Mouse (Mus musculus): ENCODE results near the gene Cxcr2. TPM values are rescaled to one million over a fixed set of nuclear protein-coding genes. Genes with fewer than 3 reads are reported as not detected.

Cxcr2 gene
- polyA plus RNA-seq (2016; fragmentation: Nextera tagmentation; extraction: Ambion mirVana) = 0.05 and 0.22 TPM in 2 replicates

DNA sequence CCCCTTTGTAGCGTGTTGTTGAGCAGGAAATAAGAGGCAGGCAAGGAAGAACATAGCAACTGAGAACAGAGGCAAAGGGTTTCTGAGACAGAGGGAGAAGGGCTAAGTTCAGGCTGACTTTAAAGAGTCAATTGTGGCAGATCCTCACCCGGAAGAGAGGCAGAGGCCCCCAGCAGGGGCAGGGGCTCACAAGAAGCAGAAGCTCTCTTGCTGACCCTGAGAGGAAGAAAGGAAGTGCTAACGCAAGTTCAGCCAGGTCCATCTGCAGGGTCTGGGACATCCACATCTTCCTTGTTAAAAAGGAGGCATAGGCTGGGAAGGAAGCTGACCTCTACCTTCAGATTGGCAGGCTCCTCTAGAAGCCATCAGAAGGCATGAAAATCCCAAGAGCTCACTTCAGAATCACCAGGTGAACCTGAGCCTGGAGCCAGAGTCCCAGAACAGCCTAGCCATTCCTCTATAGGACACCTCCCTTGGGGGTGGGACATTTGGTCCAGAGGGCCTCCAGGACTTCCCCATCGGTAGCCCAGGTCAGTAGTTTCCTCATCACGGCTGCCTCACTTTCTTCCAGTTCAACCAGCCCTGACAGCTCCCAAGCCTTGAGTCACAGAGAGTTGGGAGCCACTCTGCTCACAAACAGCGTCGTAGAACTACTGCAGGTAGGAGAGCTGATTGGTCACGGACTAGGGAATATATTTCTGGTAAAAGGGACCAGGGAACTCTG, at the start of gene Cxcr2:
TSS of gene Cxcr2 (plus strand) at position 529 of the 724 bp plus-strand sequence.
- H3K4me3 ChIP-seq = no peak within 1 kb of the TSS
- H3K27ac ChIP-seq (replicated peaks) = no peak within 1 kb of the TSS
- no peaks in the 10 kb centered on the region for H3K36me3 ChIP-seq (replicated peaks)
- 74% methylated on average over 8 of the region's 8 CpGs for WGBS
- peaks cover 20% of the 10 kb centered on the region for H3K4me1 ChIP-seq
- no peak for DNase-seq (ENCODE audit: low spot score)
- no peaks in the 10 kb centered on the region for H3K27me3 ChIP-seq (replicated peaks; ENCODE audit: low read depth, poor library complexity, severe bottlenecking)
- no peaks in the 10 kb centered on the region for H3K9me3 ChIP-seq

DNA sequence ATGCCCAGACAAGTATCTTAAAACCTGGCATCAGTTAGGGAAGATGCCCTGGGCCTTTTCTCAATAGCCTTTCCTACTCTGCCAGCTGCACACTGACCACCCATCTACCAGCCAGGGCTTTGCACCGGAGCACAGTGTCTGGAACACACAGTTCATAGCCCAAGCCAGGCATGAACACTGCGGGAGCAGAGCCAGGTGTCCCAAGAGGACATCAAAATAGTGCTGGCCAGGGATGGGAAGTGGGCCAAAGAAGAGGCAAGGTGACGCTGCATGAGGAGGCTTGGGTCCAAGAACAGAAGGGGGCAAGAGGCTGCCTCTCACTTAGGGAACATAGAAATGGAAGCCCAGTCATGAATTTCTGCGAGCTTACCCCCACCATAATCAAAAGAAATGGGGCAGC, 48.1 kb upstream of the Cxcr2 start:
- Histone ChIP-seq H3K9me3 (no peaks in the 10 kb centered on the region), H3K4me3 (no peak overlapping the region), H3K27me3 (replicated peaks; ENCODE audit: low read depth, poor library complexity, severe bottlenecking) (peaks cover 43% of the 10 kb centered on the region), H3K27ac (replicated peaks) (no peak overlapping the region), H3K36me3 (replicated peaks) (no peaks in the 10 kb centered on the region), H3K4me1 (peaks cover 74% of the 10 kb centered on the region)
- DNase-seq (ENCODE audit: low spot score) = no peak
- WGBS = 91% methylated on average over 4 of the region's 4 CpGs

DNA sequence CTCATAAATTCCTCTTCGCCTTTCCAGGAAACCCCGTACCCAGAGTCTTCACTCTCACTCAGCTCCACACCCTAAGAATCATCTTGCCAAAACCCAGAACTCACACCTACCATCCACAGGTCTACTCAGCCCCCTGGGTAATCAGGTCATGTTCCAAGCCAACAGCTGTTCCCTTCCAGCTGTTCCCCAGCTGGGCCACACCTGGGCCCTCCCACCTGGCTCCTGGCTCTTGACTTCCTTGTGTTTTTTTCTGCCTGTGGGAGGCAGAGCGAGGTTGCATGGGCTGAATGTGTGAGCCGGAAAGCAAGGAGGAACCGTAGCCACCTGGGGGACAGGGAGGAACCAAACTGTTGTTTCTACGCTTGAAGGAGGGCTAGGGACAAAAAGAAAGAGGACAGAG, 47.6 kb upstream of the Cxcr2 start:
- WGBS = 69% methylated on average over 6 of the region's 6 CpGs
- no peaks in the 10 kb centered on the region for H3K9me3 ChIP-seq
- no peak for DNase-seq (ENCODE audit: low spot score)
- no peak overlapping the region for H3K4me3 ChIP-seq
- H3K36me3 ChIP-seq (replicated peaks) = no peaks in the 10 kb centered on the region
- peak overlapping the region; percentile 53 for H3K27ac ChIP-seq (replicated peaks)
- H3K27me3 ChIP-seq (replicated peaks; ENCODE audit: low read depth, poor library complexity, severe bottlenecking) = peaks cover 41% of the 10 kb centered on the region
- H3K4me1 ChIP-seq = peaks cover 76% of the 10 kb centered on the region

DNA sequence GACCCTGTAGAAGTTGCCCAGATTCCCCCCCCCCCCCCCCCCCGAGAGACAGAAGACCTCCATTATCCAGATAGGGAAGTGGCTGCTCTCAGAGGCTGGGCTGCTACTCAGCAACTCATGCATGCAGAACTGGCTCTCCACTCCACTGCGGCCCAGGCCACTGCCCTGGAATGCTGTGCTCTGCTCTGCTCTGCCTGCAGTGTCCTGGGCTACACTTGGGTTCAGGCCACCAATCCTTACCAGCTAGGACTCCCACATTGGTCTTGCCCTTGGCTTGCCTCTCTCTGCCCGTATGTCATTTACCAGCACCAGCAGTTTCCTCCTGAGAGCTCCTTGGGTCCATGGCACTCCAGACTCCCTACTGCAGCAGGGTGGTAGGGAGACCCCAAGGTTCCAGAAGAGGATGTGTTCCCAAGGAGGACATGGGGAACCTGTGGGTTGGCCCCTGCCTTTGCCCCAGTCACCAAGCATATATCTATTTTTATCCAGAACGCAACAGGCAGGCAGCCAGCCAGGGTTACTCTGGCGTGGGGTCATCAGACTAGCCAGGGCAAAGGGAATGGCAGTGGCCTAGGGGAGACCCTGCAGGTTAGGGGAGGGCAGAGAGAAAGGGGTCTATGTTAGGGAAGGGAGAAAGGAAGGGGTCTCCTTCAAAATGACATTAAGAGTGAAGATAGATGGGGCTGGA, 45.7 kb upstream of the Cxcr2 start:
- 0 out of 2 replicates have a peak overlapping the region, but pooled peaks have one; percentile 69 for H3K27ac ChIP-seq (replicated peaks)
- H3K4me1 ChIP-seq = peaks cover 79% of the 10 kb centered on the region
- no peaks in the 10 kb centered on the region for H3K9me3 ChIP-seq
- no peak overlapping the region for H3K4me3 ChIP-seq
- 72% methylated on average over 5 of the region's 5 CpGs for WGBS
- H3K27me3 ChIP-seq (replicated peaks; ENCODE audit: low read depth, poor library complexity, severe bottlenecking) = peaks cover 38% of the 10 kb centered on the region; the same call in 1 of the 2 replicates
- no peaks in the 10 kb centered on the region for H3K36me3 ChIP-seq (replicated peaks)
- DNase-seq (ENCODE audit: low spot score) = no peak

DNA sequence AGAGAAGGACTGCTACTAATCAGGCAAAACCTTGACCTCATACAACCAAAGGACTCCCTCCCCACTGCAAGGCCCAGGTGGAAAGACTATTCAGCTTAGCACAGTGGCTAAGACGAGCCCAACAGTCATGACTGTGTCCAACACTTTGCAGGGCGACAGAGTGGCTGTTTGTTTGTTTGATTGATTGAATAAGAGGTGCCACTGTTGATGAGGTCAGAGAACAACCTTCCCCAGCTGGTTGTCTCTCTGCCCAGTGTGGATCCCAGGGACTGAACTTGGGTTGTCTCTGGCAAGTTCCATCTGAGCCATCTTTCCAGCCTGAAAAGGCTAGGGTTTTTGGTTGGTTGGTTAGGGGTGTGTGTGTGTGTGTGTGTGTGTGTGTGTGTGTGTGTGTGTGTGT, 44.1 kb upstream of the Cxcr2 start:
- DNase-seq (ENCODE audit: low spot score) = no peak
- H3K36me3 ChIP-seq (replicated peaks) = no peaks in the 10 kb centered on the region
- H3K9me3 ChIP-seq = no peaks in the 10 kb centered on the region
- peak overlapping the region; percentile 62; the same call in 1 of the 2 replicates for H3K27ac ChIP-seq (replicated peaks)
- H3K4me1 ChIP-seq = peaks cover 68% of the 10 kb centered on the region
- 54% methylated on average over 2 of the region's 2 CpGs for WGBS
- H3K4me3 ChIP-seq = no peak overlapping the region
- peaks cover 38% of the 10 kb centered on the region; the same call in 1 of the 2 replicates for H3K27me3 ChIP-seq (replicated peaks; ENCODE audit: low read depth, poor library complexity, severe bottlenecking)

DNA sequence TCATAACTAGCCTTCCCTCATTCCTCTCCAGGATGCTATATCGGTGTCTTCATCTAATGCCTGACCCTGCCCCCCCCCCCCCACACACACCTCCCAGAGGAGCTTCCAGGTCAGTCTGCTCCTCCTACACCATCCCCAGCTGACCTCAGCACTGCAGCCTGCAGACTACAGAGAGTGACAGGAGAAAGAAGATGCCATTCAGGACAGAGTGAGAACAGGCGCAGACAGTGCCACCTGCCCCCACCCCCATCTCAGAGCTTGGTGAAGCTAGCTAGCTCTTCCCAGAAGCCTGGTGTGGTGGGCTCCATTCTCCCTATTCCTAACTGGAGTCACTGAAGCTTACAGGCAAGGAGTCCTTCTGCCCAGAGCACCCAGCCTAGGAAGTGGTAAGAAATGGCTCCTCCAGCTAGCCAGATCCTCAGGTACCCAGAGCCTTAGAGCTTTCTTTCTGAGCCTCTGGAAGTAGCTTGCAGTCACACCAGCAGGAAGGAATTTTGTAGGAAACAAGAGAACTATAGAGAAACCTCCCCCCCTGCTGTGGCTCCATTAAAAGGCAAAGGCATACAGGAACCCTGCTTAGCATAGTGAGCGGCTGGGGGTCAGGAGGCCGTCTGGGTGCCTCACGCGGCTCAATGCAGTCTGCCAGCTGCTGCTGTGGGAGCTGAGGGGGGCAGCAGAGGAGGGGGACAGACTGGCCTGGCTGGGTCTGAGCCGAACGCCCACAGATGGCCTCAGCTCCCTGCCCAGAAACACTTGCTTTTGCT, 42.7 kb upstream of the Cxcr2 start:
- Histone ChIP-seq H3K4me3 (peak overlapping the region; percentile 37), H3K27me3 (replicated peaks; ENCODE audit: low read depth, poor library complexity, severe bottlenecking) (peaks cover 43% of the 10 kb centered on the region; the same call in 1 of the 2 replicates), H3K4me1 (peaks cover 62% of the 10 kb centered on the region), H3K9me3 (no peaks in the 10 kb centered on the region), H3K27ac (replicated peaks) (peak overlapping the region; percentile 79), H3K36me3 (replicated peaks) (no peaks in the 10 kb centered on the region)
- peak; percentile 77 for DNase-seq (ENCODE audit: low spot score)
- 6% methylated on average over 8 of the region's 8 CpGs for WGBS

DNA sequence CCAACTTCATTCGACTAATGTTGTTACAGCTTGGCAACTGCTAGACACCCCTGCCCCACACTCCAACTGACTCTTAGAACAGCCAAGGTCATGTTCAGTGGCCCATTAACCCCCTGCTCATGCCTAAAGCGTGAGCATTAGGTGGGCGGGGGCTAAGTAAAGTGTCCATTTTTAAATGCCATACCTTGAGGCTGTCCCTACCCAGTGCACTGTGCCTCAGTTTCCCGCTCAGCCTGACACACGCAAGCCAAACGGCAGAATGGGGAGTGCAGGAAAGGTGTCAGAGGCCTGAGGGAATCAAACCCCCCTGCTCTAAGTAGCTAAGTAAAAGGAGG, 42.1 kb upstream of the Cxcr2 start:
- no peak for DNase-seq (ENCODE audit: low spot score)
- Histone ChIP-seq H3K27me3 (replicated peaks; ENCODE audit: low read depth, poor library complexity, severe bottlenecking) (peaks cover 43% of the 10 kb centered on the region; the same call in 1 of the 2 replicates), H3K4me1 (peaks cover 57% of the 10 kb centered on the region), H3K4me3 (peak overlapping the region; percentile 37), H3K27ac (replicated peaks) (peak overlapping the region; percentile 79), H3K9me3 (no peaks in the 10 kb centered on the region), H3K36me3 (replicated peaks) (no peaks in the 10 kb centered on the region)
- 17% methylated on average over 6 of the region's 6 CpGs for WGBS

DNA sequence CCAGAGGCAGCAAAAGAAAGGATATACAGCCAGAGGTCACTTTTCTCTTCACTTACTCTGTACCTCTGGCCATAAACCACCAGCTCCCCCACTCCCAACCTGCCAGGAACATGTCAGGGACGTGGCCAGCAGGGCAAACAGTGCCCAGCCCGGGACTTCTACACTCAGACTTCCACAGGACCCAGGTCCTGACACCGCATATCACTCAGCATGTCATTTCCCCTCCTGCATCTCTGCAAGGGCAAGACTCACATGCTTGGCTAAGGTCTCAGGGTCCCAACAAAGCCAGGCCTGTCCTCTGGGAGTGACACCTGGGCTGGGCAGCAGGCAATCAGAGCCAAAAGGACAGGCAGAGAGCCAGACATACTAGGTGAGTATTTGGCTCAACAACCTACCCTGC, 40.7 kb upstream of the Cxcr2 start:
- no peak overlapping the region for H3K4me3 ChIP-seq
- DNase-seq (ENCODE audit: low spot score) = no peak
- H3K36me3 ChIP-seq (replicated peaks) = no peaks in the 10 kb centered on the region
- H3K9me3 ChIP-seq = no peaks in the 10 kb centered on the region
- WGBS = 50% methylated on average over 3 of the region's 3 CpGs
- H3K27ac ChIP-seq (replicated peaks) = peak overlapping the region; percentile 60
- peaks cover 51% of the 10 kb centered on the region for H3K4me1 ChIP-seq
- H3K27me3 ChIP-seq (replicated peaks; ENCODE audit: low read depth, poor library complexity, severe bottlenecking) = peaks cover 44% of the 10 kb centered on the region; the same call in 1 of the 2 replicates

DNA sequence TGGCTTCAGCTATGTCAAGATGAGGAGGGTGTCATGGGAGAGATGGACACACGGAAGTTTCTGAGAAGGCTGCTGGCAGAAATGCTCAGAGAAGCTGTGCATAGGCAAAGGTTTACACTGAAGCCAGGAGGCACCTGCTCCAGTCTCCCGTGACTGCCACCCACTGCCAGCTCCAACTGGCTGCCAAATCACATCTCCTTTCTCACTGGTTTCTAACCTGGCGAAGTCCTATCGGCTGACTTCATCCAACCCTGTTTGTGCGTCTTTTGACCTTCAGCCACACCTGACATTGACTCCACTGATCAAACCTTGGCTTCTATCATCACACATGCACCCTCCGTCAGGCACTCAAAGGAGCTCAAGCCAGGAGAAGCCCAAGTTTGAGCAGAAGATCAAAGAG, 35.9 kb upstream of the Cxcr2 start:
- Histone ChIP-seq H3K4me1 (peaks cover 21% of the 10 kb centered on the region), H3K36me3 (replicated peaks) (no peaks in the 10 kb centered on the region), H3K9me3 (no peaks in the 10 kb centered on the region), H3K27me3 (replicated peaks; ENCODE audit: low read depth, poor library complexity, severe bottlenecking) (peaks cover 46% of the 10 kb centered on the region), H3K4me3 (no peak overlapping the region), H3K27ac (replicated peaks) (no peak overlapping the region)
- 86% methylated on average over 6 of the region's 6 CpGs for WGBS
- DNase-seq (ENCODE audit: low spot score) = no peak

DNA sequence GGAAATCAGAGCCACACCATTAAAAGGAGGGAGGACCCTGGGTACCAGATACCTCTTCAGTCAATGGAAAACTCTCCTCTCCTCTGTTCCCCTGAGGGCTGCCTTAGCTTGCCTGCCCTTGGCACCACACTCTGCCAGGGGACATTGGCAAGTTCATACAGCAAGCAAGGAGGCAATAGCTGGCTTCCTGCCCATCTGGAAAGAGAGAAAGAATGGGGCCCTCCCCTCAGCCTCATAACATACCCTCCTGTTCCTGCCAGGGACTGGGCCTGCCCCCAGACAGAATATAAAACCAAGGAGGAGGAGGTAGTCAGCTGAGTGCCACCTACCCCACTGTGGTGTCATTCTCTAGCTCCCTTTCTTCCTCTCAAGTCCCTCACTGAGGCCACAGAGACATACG, 34.7 kb upstream of the Cxcr2 start:
- peaks cover 24% of the 10 kb centered on the region for H3K4me1 ChIP-seq
- 93% methylated on average over 1 of the region's 1 CpGs for WGBS
- no peak for DNase-seq (ENCODE audit: low spot score)
- H3K27ac ChIP-seq (replicated peaks) = no peak overlapping the region
- H3K4me3 ChIP-seq = no peak overlapping the region
- no peaks in the 10 kb centered on the region for H3K9me3 ChIP-seq
- no peaks in the 10 kb centered on the region for H3K36me3 ChIP-seq (replicated peaks)
- peaks cover 58% of the 10 kb centered on the region for H3K27me3 ChIP-seq (replicated peaks; ENCODE audit: low read depth, poor library complexity, severe bottlenecking)

DNA sequence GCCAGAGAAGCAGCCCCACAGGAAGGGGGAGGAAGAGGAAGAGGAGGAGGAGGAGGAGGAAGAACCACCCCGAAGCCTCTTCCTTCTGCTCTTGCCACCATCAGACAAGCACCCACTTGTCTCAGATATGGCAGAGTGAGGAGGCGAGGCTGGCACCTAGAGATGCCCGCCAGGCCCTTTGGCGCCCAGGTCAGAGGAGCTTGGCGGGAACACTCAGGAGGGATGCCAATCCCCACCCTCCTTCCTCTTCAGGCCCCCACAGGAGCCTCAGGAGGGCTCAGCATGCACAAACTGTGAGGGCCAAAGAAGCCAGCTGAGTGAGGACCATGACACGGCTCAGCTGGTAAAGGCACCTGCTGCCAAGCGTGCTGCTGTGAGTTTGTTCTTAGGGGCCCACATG, 32.7 kb upstream of the Cxcr2 start:
- no peak for DNase-seq (ENCODE audit: low spot score)
- no peaks in the 10 kb centered on the region for H3K9me3 ChIP-seq
- WGBS = 90% methylated on average over 7 of the region's 7 CpGs
- H3K27me3 ChIP-seq (replicated peaks; ENCODE audit: low read depth, poor library complexity, severe bottlenecking) = peaks cover 73% of the 10 kb centered on the region
- no peaks in the 10 kb centered on the region for H3K36me3 ChIP-seq (replicated peaks)
- no peak overlapping the region for H3K27ac ChIP-seq (replicated peaks)
- H3K4me3 ChIP-seq = no peak overlapping the region
- H3K4me1 ChIP-seq = peaks cover 38% of the 10 kb centered on the region

DNA sequence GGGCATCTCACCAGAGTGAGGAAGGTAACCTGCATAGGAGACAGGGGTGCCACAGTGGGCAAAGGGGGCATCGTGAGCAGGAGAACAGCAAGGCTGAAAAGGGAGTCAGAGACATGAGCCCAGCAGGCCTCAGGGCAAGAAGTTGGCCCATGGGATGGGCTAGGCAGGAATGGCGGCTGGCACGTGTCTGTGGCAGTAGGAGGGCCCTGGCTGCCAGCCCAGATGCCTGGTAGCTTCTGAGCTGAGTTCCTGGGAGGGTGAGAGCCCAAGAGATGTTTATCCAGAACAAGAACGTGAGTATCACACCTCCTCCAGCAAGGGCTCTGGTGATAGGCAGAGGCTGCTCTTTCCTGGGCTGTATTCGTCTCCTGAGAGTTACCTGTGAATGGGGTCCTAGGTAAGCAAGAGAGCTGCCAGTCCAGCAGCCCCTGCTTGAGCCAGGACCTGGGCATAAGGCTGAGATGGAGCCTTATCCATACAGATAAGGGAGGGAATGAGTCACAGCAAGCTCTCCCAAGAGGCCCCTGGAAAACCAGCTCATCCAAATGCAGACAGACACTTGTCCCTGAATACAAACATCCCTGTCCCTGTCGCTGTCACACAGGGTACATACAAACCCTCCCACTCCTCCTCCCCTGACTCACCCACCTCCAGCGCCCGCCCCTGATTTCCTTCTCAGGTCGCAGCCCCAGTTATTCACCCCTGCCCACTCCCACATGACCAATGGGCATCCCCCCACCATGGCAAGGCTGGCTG, 31.8 kb upstream of the Cxcr2 start:
- WGBS = 58% methylated on average over 9 of the region's 9 CpGs
- no peak overlapping the region for H3K4me3 ChIP-seq
- H3K36me3 ChIP-seq (replicated peaks) = no peaks in the 10 kb centered on the region
- no peaks in the 10 kb centered on the region for H3K9me3 ChIP-seq
- peaks cover 76% of the 10 kb centered on the region for H3K27me3 ChIP-seq (replicated peaks; ENCODE audit: low read depth, poor library complexity, severe bottlenecking)
- no peak for DNase-seq (ENCODE audit: low spot score)
- peaks cover 38% of the 10 kb centered on the region for H3K4me1 ChIP-seq
- no peak overlapping the region for H3K27ac ChIP-seq (replicated peaks)

Measured in embryonic facial prominence, embryonic 10.5 days (tissue).